Mouse (Mus musculus) left cerebral cortex, postnatal 4 days (tissue): ENCODE results near the gene Capn9. TPM values are rescaled to one million over a fixed set of nuclear protein-coding genes. Genes with fewer than 3 reads are reported as not detected.

Source experiments
- total RNA-seq, 2 experiments: library from RNA; stranded (reverse); gene quantifications; 2 replicates each; pipeline ENCODE4 v1.2.3; 2021

The Capn9 gene
- total RNA-seq, 2 experiments from 2014 or later, result 0.32 TPM; not detected in 1

Other genes starting within 250 kb of the Capn9 start
- 10 to 100 TPM; 62.3 to 64.6 TPM for gene Pgbd5, start 136.5 kb upstream of the Capn9 start, total RNA-seq
- 10 to 100 TPM; 37.2 to 38.6 TPM for gene Cog2, start 55.3 kb upstream of the Capn9 start, total RNA-seq
- 1 to 10 TPM; 3.0 to 9.0 TPM for gene Agt, start 6.4 kb upstream of the Capn9 start, total RNA-seq
- 10 to 100 TPM; 86.2 to 89.8 TPM for gene 2310022B05Rik, start 87.3 kb downstream of the Capn9 start, total RNA-seq
- gene Ttc13, start 145.9 kb downstream of the Capn9 start, total RNA-seq, result 10 to 100 TPM; 72.6 to 73.2 TPM
- 10 to 100 TPM; 23.3 to 24.7 TPM for gene Arv1, start 146.0 kb downstream of the Capn9 start, total RNA-seq
- gene Fam89a, start 175.7 kb downstream of the Capn9 start, total RNA-seq, result under 1 TPM; 0.28 to 0.44 TPM
- 100 to 1,000 TPM; 251 to 271 TPM for gene Trim67, start 217.0 kb downstream of the Capn9 start, total RNA-seq